Mouse (Mus musculus) ES-Bruce4 (cell line): ENCODE data around the gene Ppp1r3a. TPM values are rescaled to one million over a fixed set of nuclear protein-coding genes. Genes with fewer than 3 reads are reported as not detected.
"Not testable (repeated sequence)": the region's sequence is repeated elsewhere in the genome, so short reads cannot be mapped to it uniquely, and the experiment has no call there.

ENCODE experiments used
- H3K27ac ChIP-seq: 2 replicates; pipeline ENCODE4 v1.5.1; 2012; ENCODE audit warnings: low read length, inconsistent platforms; ENCODE audit not compliant: insufficient read depth
- H3K27me3 ChIP-seq: 2 replicates; pipeline ENCODE4 v1.6.1; 2012; ENCODE audit warnings: mild to moderate bottlenecking, low read length, inconsistent platforms; ENCODE audit not compliant: control insufficient read depth, poor library complexity, insufficient read depth, severe bottlenecking
- H3K36me3 ChIP-seq: 2 replicates; pipeline ENCODE4 v1.6.1; 2012; ENCODE audit warnings: inconsistent platforms, mild to moderate bottlenecking, low read length, moderate library complexity; ENCODE audit not compliant: control insufficient read depth, poor library complexity, insufficient read depth, severe bottlenecking
- H3K4me1 ChIP-seq: one replicate; pipeline ENCODE4 v1.8.1; 2011; ENCODE audit warnings: low read length; ENCODE audit not compliant: control insufficient read depth, insufficient read depth
- H3K4me3 ChIP-seq: 2 replicates; pipeline ENCODE4 v1.5.1; 2011; ENCODE audit warnings: low read depth, mild to moderate bottlenecking, low read length
- H3K9ac ChIP-seq: 2 replicates; pipeline ENCODE4 v1.6.1; 2012; ENCODE audit warnings: low read depth, mild to moderate bottlenecking, inconsistent platforms; ENCODE audit not compliant: poor library complexity, severe bottlenecking
- H3K9me3 ChIP-seq: replicated peaks from 2 replicates; pipeline ENCODE4 v1.6.1; 2012; ENCODE audit warnings: mild to moderate bottlenecking, low read length, inconsistent platforms; ENCODE audit not compliant: control insufficient read depth, poor library complexity, insufficient read depth, severe bottlenecking
- CTCF ChIP-seq: IDR thresholded peaks from one replicate; pipeline ENCODE4 v1.8.1; 2011; ENCODE audit warnings: low read depth, low read length
- EP300 ChIP-seq: IDR thresholded peaks from 2 replicates; pipeline ENCODE4 v1.6.1; 2011; ENCODE audit warnings: low read depth, low read length; ENCODE audit not compliant: insufficient read depth
- POLR2A ChIP-seq: IDR thresholded peaks from one replicate; pipeline ENCODE4 v1.8.1; 2011; ENCODE audit warnings: low read length; ENCODE audit not compliant: insufficient read depth
- polyA plus RNA-seq: library from polyadenylated mRNA; stranded (reverse); fragments of >200 nt; gene quantifications from 2 replicates; pipeline ENCODE4 v1.2.4, GENCODE M21; 2011; ENCODE audit warnings: low read depth; ENCODE audit not compliant: missing spikeins, insufficient read depth, insufficient read length

Ppp1r3a gene
- polyA plus RNA-seq, 1 experiment, result not detected

DNA sequence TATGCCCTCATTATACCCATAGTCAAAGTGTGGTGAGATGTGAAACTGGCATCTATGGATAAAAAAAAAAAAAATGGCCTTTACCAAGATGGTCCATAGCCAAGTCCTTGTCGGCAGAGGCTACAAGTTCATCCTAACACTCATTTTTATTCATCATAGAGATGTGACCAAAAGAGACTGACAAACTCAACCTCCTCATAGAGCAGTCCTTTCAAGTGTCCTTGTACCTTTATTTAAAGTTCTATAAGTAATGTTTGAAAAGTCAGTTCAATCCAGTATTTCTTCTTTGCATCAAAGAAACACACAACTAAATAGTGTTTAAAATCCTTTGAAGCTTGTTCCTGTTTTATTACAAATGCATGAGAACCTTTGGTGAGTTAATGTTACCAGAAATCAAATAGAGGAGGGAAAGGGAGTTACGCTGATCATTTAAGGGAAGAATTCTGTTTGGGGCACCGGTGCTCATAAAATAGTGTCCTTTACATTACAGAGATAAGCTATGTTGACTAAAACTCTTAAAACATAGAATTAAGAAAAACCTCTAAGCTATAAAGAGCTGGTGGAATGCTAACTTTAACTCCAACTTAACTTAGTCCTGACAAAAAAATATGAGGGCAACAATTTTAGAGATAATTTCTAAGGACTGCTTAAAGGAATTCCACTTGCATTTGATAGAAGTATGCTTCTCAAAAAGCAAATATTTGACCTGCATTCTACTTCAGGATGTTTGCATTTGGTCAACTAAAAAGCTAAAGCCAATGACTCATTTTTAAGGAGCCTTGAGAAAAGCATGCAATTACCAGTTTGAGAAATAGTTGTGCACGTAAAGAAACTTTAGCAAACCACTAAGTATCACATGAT, 39.7 kb downstream of the Ppp1r3a start:
- Histone ChIP-seq H3K27me3 (no peaks in the 10 kb centered on the region; the same call in 1 of the 2 replicates), H3K9me3 (no peaks in the 10 kb centered on the region), H3K27ac (no peak overlapping the region), H3K4me1 (no peaks in the 10 kb centered on the region), H3K4me3 (no peak overlapping the region), H3K9ac (no peak overlapping the region), H3K36me3 (no peaks in the 10 kb centered on the region)
- TF ChIP-seq CTCF, result no peak

DNA sequence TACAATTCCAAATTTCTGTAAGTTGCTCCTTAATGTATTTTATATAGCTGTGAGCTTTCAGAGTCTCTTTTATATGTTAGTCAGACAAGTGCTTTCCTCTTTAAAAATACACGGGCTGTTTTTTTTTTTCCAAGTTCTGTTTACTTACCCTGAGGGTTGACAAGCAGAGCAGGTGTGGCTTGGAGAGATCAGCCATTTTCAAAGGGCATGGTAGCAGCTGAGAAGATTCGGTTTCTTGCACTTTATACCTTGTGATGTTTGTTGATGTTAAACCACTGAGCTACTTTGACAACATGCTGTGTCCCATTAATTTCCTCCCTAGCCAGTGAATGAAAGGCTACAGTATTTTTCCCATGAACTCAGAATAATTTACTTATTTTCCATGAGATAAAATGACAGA, 42.9 kb downstream of the Ppp1r3a start:
- H3K27me3 ChIP-seq, result no peaks in the 10 kb centered on the region; the same call in 1 of the 2 replicates
- H3K9me3 ChIP-seq, result no peaks in the 10 kb centered on the region
- H3K9ac ChIP-seq, result no peak overlapping the region
- H3K4me1 ChIP-seq, result no peaks in the 10 kb centered on the region
- no peak overlapping the region for H3K4me3 ChIP-seq
- H3K27ac ChIP-seq, result no peak overlapping the region
- no peaks in the 10 kb centered on the region for H3K36me3 ChIP-seq
- TF ChIP-seq EP300 (no peak), POLR2A (no peak)

DNA sequence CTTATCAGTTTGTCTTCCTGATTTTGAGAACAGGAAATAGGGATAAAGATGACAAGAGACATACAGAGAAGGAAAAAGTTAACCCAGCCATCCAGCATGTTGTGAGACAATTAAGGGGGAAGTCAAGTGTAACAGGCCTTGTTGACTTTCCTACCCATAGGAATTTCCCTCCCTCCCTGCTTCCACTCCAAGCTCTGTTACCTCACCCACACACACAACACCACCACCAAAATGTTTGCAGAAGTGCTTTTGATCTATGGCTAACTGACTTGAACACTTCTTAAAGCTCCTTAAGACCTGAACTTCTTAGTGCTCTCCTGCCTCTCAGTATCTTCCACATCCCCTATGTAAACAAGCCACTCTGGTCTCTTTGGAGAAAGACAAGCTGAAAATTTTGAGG, 55.0 kb downstream of the Ppp1r3a start:
- Histone ChIP-seq H3K4me1 (no peaks in the 10 kb centered on the region), H3K36me3 (no peaks in the 10 kb centered on the region), H3K27me3 (no peaks in the 10 kb centered on the region), H3K9me3 (no peaks in the 10 kb centered on the region), H3K27ac (no peak overlapping the region), H3K4me3 (no peak overlapping the region), H3K9ac (no peak overlapping the region)
- TF ChIP-seq EP300 (no peak), POLR2A (no peak), CTCF (no peak)

DNA sequence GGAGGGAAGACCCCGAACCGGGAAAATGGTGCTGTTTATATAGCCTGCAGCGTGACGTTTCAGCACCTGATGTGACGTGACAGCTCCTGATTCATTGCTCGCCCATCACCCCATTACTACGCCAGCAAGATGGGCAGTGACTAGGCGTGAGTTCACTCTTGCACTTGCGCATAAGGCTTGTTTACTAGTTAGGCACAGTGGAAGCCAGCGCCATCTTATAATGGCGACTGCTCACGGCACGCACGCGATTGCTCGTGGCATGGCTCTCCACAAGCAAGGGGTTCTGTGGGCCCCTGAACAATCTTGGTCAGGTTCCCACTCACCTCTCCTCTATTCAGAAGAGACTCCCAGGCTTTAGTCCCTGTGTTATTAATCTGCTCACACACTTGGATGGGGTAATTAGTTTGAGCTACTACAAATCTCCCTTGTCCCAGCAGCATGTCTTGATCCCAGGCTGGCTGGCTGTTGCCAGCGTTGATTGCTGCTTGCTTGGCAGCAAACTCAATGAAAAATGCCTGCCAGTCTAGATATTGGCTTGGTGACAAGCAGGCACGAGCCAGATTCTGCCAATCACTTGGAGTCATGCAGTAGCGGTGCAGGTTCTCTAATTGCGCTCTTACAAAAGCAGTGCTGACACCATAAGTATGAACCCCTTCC, 75.7 kb downstream of the Ppp1r3a start:
- not testable (repeated sequence) for H3K27ac ChIP-seq, H3K4me3 ChIP-seq, H3K9me3 ChIP-seq, H3K4me1 ChIP-seq, H3K9ac ChIP-seq, H3K27me3 ChIP-seq, H3K36me3 ChIP-seq

DNA sequence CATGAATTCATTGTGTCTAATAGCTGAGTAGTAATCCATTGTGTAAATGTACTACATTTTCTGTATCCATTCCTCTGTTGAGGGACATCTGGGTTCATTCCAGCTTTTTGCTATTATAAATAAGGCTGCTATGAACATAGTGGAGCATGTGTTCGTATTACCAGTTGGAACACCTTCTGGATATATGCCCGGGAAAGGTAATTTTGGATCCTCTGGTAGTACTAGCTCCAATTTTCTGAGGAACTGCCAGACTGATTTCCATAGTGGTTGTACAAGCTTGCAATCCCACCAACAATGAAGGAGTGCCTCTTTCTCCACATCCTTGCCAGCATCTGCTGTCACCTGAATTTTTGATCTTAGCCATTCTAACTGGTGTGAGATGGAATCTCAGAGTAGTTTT, 86.1 kb downstream of the Ppp1r3a start:
- H3K4me3 ChIP-seq, H3K27me3 ChIP-seq, H3K4me1 ChIP-seq, H3K27ac ChIP-seq, H3K9me3 ChIP-seq, H3K36me3 ChIP-seq, H3K9ac ChIP-seq: not testable (repeated sequence)

DNA sequence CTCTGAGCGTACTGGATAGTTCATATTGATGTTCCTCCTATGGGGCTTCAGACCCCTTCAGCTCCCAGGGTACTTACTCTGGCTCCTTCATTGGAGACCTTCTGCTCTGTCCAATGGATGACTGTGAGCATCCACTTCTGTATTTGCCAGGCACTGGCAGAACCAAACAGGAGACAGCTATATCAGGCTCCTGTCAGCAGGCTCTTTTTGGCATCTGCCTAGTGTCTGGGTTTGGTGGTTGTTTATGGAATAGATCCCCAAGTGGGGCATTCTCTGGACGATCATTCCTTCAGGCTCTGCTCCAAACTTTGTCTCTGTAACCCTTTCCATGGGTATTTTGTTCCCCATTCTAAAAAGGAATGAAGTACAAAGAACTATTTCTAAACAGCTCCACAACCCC, 87.4 kb downstream of the Ppp1r3a start:
- H3K4me3 ChIP-seq, H3K4me1 ChIP-seq, H3K27me3 ChIP-seq, H3K27ac ChIP-seq, H3K36me3 ChIP-seq, H3K9me3 ChIP-seq, H3K9ac ChIP-seq: not testable (repeated sequence)

Other genes with a start within 250 kb of the Ppp1r3a start
- gene Foxp2, start 146.1 kb upstream of the Ppp1r3a start, polyA plus RNA-seq, result 1.3 and 1.5 TPM in 2 replicates